Mouse (Mus musculus) adipocyte (in vitro differentiated cells): ENCODE data around the gene Ccdc141.

ENCODE experiments used
- DNase-seq: peaks from one replicate; pipeline ENCODE4 v3.0.0-alpha.2; 2016; ENCODE audit warnings: low spot score

Ccdc141 gene

DNA sequence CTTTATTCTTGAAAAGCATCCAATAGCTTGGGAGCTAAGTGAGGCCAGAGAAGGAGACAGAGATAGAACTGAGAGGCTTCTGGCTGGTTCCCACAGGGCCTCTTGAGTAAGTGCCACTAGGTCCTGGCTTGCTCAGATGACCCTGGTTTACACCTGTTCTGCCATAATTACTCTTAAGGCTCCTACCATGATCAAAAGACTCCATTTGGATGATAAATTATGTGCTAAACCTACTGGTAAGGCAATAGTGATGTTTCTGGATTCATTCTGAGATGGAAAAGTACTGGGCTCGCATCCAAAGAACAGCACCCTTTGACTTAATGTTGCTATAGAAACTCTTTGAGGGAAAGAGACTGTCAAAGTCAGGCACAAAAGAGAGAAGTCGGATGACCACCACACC is 3.9 kb upstream of the Ccdc141 start:
- DNase-seq, result no peak

DNA sequence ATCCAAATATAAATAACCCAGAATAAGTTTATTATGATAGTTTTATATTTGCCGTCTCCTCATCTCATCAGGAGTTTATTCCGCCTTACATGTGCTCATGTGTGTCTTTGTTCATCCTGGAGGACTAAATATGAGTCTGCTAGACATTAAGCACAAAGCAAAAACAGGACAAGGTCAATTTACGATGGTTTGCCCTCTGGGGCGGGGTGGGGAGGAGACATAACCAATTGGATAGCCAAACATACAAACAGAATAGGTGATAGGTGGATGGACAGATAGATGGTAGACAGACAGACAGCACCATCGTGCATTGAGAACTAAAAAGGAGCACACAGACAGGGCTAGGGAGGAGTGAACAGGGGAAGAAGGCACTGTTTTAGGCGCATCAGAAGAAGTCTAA is 3.4 kb upstream of the Ccdc141 start:
- no peak for DNase-seq

DNA sequence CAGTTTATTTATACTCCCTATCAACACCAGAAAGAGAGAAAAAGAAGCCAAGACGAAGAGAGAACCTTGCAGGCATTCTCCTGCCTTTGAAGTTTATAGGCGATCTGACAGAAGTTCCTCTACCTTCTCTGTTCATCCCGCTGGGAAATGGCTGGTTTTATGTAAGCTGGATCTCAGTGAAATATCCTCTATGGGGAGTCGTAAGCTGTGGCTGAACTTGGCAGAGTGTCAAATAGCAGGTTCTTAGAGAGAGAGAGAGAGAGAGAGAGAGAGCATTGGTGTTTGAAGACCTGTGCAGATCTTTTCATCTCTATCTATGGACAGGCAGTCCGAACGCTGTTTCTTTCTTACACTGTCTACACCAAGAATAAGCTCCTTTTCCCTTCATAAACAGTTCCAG is 2.9 kb upstream of the Ccdc141 start:
- DNase-seq, result no peak

DNA sequence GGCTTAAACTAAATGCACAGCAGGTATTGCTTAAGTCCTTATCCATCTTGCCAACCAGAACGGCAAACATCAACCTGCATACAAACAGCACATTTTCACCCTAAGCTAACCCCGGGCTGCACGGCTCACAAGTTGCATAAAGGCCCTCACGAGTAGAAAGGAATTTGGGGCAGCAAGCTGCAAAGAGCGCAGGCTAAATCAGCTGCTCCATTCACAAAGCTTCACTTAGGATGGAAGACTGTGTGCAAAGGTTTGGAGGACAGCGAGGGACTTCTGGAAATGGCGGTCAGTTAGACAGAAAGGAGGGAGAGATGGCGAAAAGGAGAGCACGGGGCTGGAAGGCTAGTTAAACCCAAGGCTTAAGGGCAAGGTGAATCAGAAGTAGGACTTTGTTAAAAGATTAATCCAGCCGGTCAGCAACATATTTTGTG is 1.8 kb upstream of the Ccdc141 start:
- no peak for DNase-seq

DNA sequence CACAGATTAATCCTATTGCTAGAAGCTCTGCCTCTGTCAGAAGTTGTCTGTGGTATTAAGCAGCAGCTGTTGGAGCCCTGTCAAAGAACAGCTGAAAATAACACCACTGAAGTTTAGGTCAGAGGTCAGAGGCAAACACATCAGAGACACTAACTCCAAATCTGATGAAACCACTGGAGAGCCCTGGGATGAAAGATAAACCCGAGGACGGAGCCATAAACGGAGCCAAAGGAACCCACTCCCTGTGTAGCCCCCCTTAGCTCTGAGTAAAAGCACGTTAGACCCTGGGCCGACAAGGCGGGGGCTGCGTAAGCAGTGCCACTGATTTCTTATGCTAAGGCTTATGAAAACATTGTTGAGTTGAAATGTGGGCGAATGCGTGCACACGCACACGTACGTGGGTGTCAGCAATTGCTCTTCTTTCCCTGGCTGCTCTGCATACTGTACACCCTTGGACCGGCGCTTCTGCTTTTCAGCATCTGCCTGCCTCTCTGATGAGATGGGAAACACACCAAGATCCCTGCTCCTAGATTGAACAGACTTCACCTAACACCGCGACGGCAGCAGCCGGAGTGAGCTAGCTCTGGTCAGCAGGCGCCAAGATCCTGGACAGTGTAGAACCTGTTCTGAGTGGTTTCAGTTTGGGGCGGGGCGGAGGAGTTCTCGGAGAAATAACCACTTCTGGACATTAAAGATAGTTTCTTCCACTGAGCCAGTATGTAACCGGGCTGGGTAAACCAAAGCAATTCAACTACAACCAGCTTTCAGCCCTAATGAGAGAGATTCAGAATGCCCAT is 1.2 kb upstream of the Ccdc141 start:
- peak; percentile 70 for DNase-seq

DNA sequence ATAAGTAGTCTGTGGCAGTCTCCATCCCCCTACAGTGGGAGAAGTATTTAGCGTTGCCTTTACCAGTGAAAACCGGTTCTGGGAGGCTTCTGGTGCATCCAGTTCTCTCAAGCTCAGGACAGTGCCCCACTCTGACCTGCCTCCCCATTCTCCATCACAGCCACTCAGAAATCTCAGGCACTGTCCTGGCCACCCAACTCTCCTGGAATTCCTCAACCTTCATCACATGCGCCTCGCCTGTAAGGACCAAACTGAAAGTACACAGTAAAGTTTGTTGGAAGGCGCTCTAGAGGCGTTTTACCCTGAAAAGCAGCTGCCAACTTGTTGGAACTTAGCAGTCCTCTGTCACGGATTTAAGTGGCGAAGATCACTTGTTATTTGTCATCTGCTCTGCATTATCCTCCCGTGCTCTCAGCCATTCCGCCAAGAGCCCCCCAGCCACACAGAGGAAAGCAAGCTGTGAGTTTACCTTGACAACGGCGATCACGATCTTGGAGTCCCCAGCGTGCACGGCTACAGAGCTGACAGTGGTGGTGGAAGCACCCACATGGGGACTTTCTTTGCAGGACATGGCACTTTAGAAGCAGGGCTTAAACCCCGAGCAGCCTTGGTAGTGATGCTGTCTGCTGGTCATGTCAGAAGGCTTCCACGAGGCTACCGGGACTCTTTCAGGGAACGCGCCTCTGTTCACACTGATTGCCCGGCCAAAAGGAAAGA is 362 bp downstream of the Ccdc141 start:
- peak; percentile 27 for DNase-seq

DNA sequence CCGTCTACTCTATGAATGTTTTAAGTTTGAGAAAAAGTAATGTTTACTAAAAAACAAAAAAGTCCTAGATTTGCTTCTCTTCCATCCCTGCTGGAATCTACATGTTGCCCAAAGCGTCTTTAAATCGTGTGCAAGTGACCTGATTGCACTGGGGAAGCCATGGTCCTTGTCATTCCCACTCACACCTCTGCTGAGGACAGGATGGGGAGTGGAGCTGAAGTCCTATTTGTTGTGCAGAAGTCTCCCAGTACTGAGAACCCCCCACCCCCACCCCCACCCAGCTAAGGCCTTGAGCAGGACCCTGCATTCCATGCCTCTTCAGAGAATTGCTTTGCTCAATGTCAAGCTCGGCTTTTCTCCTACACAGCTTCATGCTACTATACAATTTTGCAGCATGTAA is 1.2 kb downstream of the Ccdc141 start:
- no peak for DNase-seq

DNA sequence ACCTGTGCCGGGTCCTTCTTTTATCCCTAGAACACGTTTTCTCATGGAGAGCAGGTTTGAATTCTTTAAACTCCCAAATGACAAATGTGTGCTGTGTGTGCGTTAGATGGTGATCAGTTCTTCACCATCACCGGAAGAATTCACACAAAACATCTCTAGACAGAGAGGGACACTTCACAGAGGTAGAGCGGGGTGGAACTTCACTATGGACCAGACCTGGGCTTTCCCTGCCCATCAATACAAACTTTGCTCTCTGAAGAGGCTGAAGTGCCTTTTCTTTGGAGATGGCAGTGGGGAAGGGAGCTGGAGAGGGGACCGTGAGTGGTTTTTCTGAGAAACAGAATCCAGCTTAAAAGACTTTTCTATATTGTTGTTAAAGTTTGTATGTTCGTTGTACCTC is 1.7 kb downstream of the Ccdc141 start:
- no peak for DNase-seq

DNA sequence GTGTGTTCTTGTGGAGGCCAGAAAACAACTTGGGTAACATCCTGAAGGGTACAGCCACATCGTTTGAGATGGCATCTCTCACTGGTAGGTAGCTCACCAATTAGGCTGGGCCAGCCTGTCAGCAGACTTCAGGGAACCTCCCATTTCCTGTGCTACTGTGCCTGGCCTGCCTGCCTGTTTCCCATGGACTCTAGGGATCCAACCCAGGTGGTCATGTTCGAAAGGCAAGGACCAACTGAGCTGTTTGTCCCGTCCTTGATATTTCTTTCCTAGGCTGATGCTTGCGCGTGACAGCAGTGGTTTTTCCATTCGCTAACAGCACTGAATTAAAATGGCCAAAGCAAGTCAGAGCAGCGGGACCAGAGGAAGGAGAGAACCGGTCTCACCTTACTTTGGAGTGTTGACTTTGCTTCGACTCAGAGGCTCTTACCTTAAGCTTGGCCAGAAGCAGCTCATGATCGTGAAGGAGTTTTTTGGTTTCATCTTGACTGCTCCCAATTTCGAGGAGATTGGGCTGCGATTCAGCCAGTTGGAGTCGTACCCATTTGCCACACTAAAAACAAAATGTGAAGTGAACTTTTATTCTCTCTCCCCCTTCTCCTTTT is 2.3 kb downstream of the Ccdc141 start:
- no peak for DNase-seq

DNA sequence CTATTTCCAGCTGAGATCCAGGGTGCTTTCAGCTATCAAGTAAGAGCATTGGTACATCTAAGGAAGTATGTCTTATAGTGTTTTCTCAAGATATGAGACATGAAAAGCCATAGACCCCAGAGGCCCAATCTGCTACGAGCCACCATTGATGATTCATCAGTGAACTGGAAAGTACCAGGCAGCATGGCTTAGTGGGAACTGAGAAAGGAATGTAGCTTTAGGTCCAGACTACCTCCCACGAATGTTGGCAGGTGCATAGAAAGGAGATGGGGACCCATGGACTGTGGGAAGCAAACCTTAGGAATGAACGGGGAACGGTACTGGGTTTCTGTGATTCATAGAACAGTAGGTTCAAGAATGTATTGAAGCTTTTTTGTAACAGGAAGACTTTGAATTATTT is 4.1 kb downstream of the Ccdc141 start:
- no peak for DNase-seq

DNA sequence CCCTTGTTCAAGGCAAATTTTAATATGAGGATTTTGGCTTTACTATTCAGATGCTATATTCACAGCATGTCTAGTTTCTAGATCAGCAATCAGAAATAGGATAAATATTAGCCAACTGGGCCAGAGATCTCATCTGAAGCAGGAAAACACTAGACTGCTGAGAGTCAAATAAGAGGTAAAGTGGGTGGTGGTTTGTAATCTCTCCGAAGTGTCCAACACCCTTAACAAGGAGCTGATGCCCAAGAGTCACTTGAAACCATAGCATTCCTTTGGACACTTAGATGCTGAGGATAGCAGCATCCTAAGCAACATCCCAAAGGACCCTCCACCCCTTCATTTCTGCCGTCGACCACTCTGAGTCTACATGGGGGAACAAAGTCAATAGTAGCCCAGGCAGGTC is 5.8 kb downstream of the Ccdc141 start:
- DNase-seq, result no peak

DNA sequence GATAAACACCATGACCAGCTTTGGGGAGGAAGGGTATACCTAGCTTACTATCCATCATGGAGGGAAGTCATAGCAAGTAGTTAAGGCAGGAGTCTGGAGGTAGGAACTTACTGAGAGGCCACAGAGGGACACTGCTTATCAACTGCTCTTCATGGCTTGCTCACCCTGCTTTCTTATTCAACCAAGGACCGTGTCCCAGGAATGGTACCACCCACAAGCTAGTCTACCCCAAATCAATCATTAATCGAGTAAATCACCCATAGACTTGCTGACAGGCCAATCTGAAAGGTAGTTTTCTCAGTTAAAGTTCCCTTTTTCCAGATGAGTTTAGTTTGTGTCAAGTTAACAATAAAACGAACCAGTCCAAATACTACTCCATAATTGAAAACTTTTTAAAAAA is 7.1 kb downstream of the Ccdc141 start:
- DNase-seq, result no peak

DNA sequence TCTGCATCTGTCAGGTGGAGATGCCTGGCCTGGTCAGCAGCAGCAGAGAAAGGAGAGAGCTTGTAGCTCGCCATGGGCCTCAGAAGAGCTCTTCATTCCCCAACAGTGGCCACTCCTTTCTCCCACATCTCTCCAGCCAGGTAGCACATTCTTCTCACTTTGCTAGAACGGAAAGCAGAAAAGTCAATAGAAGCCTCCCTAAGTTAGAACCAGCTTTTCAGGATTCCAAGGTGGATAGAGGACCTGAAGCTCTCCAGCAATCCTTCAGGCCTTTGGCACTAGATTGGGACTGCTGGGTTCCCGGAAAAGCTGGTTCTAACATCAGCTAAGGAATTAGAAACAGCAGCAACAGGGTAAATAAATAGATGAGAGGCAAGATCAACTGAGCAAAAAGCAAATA is 8.3 kb downstream of the Ccdc141 start:
- no peak for DNase-seq

DNA sequence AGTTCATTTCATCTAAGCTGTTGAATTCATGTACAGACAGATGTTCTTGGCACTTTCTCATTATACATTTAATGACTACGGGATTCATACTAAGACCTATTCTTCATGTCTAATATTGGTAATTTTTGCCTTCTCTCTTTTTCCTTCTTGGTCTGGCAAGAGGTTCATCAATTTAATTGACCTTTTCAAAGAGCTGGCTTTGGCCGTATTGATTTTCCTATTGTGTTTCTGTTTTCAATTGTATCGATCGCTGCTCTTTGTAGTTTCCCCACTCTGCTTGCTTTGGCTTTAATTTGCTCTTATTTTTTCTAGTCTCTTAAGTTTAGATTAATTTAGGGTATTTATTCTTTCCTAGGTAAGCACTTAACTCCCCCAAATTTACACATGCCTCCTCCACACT is 12.9 kb downstream of the Ccdc141 start:
- no peak for DNase-seq

DNA sequence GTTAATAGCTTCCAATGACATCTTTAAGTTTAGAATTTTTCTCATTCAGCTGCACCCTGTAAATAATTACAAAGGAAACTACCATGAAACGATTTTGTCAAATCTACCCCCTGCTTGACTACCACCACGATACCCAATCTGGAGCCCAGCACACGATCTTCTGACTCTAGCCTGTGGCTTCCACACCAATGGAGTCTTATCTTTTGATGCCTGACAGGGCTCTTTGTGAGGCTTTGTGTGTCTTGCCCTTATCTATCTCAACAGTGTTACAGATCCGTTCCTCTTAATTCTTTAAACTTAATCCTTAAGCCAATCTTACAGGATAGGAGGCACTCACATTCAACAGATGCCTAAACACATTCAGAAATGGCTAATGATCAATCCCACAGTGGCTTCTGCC is 16.4 kb downstream of the Ccdc141 start:
- no peak for DNase-seq

DNA sequence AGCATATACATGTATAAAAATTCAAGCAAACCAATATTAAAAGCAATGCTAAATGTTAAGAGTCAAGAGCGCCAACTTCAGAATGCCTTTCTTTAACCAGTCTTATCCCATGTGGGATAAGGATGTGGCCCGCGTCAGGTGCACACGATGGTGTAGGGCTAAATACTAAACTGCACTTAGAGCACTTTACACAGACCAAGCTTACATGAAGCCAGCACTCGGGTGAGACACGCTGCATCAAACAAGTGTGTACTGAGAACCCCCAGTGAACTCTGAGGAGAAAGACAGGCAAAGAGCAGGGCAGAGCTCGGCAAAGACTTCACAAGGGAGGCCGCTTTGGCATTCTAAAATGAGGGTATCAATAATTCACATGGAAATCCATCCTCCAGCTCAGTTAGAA is 19.2 kb downstream of the Ccdc141 start:
- no peak for DNase-seq

DNA sequence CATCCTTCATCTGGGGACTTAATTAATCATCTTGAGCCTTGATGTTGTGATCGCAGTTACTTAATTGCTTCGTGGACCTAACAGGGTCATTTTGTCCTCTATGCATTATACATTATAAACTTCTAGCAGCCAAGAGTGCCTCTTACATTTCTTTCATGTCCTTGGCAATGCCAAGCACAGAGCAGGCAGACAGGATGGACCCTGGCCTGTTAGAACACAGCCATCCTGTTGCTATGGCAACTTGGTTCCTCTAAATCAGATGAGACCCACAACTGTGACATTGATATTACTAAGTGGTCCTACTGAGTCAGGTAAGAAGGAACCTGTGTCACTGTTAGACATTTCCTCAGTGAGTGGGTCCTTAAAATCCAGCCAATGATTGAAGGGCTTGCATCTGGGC is 20.9 kb downstream of the Ccdc141 start:
- DNase-seq, result no peak

DNA sequence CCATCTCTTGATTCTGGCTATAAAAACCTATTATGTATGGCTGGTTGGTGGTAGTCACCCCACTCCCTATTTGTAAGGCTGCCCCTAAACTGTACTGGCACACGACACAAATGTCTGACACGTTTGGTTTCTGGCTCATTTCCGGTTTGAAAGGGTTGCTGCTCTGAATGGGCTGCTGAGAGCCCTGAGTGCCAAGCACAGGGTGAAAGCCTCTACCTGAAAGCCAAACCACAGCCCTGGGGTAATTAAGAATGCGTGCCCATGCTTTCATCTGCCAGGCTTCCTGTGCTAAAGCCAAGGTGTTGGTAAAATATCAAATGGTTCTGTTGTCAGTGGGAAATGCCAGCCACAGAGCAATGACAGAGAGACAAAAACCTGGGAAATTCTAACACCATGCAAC is 22.2 kb downstream of the Ccdc141 start:
- no peak for DNase-seq

DNA sequence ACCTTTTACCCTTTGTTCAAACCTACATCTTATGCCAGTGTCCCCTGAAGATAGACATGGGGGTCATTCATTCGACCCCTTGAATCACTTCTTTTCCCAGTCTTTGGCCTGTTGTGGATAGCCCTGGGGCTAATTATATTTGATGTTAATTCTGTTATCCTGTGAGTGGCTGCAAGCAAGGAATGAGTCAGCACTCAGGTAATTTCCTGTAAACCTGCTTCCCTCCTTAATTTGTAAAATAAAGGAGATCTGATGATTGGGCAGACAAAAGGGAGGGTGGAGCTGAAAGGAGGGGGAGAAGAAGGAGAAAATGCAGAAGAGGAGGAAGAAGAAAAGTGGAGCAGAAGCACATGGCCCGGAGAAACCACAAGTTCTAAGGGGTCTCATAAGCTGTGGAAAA is 23.5 kb downstream of the Ccdc141 start:
- DNase-seq, result no peak

DNA sequence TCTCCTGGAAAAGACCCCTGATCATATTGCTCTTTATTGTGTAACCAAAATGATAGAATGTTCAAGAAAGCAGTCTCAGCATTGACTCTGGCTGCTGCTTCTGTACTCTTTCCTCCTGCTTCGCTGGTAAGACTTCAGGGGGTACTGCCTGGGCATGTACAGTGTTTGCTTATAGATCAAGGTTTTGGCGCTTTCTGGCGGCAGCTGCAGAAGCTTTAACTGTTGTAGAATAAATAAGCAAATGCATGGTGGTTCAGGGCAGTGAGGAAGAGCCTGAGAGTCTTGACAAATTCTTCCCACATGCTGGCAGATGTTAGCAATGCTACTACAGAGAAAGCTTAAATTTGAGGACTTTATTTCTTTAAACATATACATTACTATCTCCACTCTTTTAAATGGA is 24.1 kb downstream of the Ccdc141 start:
- no peak for DNase-seq

DNA sequence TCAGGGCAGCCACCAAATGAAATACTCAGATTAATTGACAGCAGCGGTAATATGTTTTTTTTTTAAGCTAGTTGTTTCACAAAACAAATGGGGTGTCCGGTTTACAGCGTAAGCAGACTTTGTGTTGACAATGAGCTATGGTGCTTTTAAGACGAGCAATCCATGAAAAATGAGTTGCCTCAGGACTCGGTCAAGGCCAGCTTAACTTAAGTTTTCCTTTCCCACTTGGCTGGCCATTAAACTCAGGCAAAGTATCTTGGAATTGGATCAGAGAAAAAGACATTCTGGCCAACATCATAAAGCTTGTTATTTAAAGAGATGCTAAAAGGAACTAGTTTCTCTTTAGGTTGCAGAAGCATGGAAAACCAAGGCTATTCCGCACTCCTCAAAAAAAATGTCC is 26.9 kb downstream of the Ccdc141 start:
- peak; percentile 5 for DNase-seq

DNA sequence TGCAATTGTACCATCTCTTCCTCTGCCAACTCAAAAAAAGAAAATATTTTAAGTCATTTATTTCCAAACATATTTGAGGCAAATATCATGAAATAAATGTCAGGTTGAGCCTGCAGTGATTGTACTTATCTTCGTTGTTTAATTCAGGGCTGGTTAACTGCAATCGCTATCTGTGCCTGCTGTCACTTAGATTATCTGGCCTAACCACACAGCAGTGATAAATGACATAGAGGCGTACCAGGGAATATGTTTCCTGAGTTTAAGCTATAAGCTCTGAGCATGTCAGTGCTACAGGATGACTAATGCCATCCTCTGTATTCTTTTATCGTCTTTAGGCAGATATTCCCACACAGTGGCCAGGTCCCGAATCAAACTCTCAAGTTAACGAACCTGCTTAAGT is 31.6 kb downstream of the Ccdc141 start:
- DNase-seq, result no peak

DNA sequence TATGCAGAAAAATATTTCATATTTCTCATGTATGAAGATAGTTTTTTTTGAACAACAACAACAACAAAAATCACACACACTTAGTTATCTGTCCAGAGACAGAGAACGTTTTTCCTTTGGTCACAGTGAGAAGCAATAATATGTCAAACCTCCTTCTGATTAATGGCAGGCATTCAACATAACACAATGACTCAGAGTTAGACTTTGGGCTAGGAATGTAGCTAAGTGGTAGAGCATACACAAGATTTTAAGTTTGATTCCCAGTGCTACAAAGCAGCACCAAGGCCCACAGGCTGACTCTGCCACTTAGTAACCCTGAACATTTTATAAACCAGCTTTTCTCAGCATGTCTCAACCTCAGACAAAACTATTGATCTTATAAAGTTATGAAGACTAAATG is 35.5 kb downstream of the Ccdc141 start:
- peak; percentile 28 for DNase-seq
